Mouse (Mus musculus) lung, adult 2 months (tissue): Measurements from ENCODE around the gene Ryr3. TPM values are rescaled to one million over a fixed set of nuclear protein-coding genes. Genes with fewer than 3 reads are reported as not detected.

Experiments used
- DNase-seq: peaks from one replicate; pipeline ENCODE4 v3.0.0; 2022
- H3K4me1 ChIP-seq: fragments of 200-500 bp; 2 replicates; pipeline ENCODE4 v1.6.1; 2011; ENCODE audit warnings: low read length; ENCODE audit not compliant: control insufficient read depth, insufficient read depth
- H3K4me3 ChIP-seq: fragments of 200-500 bp; replicated peaks from 2 replicates; pipeline ENCODE3; 2011; ENCODE audit warnings: low read depth, mild to moderate bottlenecking, control low read depth, low read length; ENCODE audit errors: extremely low read depth
- CTCF ChIP-seq: fragments of 200-500 bp; IDR thresholded peaks from 2 replicates; pipeline ENCODE4 v1.5.1; 2011; ENCODE audit warnings: mild to moderate bottlenecking, low read length, control low read depth; ENCODE audit not compliant: insufficient read depth
- POLR2A ChIP-seq: fragments of 200-500 bp; IDR thresholded peaks from 2 replicates; pipeline ENCODE4 v1.6.1; 2011; ENCODE audit warnings: low read depth, mild to moderate bottlenecking, control low read depth, low read length, borderline replicate concordance; ENCODE audit errors: extremely low read depth
- WGBS: fragments of 180-500 bp; shearing (Covaris S2); methylation state at CpG from one replicate; pipeline ENCODE4 v1.1.7; 2018; 5-methylcytosine and 5-hydroxymethylcytosine counted together
- polyA plus RNA-seq: library from polyadenylated mRNA; depleted of rRNA; stranded (reverse); fragments of >200 nt; gene quantifications from 2 replicates; pipeline ENCODE4 v1.2.3, GENCODE M21; 2012

The Ryr3 gene
- polyA plus RNA-seq, 1 experiment = 0.79 TPM

- H3K4me1 ChIP-seq = no peaks in the 10 kb centered on the region
- no peak overlapping the region for H3K4me3 ChIP-seq
- 58% methylated on average over 1 of the region's 1 CpGs for WGBS
- TF ChIP-seq POLR2A (no peak), CTCF (no peak)
- DNase-seq = no peak
Observed at GRCm38 (mm10) chr2:112881376-112881775, 335.5 kb downstream of the Ryr3 start.

DNA sequence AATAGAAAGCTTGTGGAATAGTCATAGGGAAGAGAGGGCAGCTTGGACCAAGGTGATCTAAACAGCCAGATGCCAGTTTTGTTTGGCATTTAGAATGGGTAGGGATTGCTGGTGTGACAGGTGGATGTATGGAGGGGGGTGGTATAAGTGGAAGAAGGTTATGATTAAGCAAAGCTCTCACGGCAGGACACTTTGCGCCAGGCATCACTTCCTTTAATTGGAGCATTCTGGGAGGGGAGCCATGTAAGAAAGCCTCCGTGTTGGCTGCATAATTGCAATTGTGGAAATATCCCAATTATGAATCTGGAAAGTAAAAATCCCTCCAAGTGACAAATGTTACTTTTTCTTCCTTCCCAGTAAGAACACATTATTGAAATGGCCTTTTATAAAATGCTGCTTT, 339.5 kb downstream of the Ryr3 start:
- TF ChIP-seq CTCF (no peak), POLR2A (no peak)
- DNase-seq = no peak
- WGBS = 76% methylated on average over 3 of the region's 3 CpGs
- Histone ChIP-seq H3K4me1 (no peaks in the 10 kb centered on the region), H3K4me3 (no peak overlapping the region)

DNA sequence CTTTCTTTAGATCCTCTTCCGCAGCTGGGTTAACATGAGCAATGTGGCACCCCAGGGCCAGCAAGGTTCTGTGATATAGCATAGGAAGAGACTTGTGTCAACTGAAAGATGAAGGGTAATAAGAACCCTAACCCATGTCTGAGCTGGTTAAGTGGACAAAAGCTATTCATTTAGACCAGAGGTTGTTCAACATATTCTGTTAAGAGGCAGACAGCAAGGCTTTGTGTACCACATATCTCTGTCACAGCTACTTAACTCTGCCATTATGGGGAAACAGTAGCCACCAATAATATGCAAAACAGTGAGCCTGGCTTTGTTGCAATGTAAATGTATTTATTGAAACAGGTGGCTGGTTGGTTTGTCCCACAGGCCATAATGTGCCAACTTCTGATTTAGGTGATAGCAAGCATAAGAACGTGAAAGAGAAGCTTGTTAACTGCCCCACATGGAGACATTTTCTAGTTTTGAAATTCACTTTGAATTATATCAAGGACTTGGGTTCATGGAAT, 350.8 kb downstream of the Ryr3 start:
- WGBS = 81% methylated on average over 2 of the region's 2 CpGs
- TF ChIP-seq POLR2A (no peak), CTCF (no peak)
- Histone ChIP-seq H3K4me3 (no peak overlapping the region), H3K4me1 (no peaks in the 10 kb centered on the region)
- no peak for DNase-seq

DNA sequence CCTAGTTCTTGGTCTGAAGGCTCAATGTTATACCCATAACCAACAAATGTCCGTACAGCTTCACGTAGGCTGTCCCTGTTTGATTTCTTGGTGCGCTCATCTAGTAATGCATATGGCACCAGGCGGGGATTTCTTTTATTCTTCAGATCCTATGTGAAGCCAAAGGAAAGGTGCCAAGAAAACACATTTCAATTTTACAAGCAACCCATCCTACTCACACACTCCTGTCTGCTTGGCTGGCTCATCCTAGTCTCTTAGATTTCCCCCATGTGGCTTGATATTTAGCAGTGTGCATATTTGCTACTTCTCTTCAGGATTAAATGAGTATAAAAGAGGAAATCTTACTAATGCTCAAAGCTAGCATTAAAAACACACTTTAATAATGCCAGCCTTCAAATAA, 355.1 kb downstream of the Ryr3 start:
- no peaks in the 10 kb centered on the region for H3K4me1 ChIP-seq
- WGBS = 96% methylated on average over 4 of the region's 4 CpGs
- TF ChIP-seq POLR2A (no peak), CTCF (no peak)
- no peak for DNase-seq
- no peak overlapping the region for H3K4me3 ChIP-seq

DNA sequence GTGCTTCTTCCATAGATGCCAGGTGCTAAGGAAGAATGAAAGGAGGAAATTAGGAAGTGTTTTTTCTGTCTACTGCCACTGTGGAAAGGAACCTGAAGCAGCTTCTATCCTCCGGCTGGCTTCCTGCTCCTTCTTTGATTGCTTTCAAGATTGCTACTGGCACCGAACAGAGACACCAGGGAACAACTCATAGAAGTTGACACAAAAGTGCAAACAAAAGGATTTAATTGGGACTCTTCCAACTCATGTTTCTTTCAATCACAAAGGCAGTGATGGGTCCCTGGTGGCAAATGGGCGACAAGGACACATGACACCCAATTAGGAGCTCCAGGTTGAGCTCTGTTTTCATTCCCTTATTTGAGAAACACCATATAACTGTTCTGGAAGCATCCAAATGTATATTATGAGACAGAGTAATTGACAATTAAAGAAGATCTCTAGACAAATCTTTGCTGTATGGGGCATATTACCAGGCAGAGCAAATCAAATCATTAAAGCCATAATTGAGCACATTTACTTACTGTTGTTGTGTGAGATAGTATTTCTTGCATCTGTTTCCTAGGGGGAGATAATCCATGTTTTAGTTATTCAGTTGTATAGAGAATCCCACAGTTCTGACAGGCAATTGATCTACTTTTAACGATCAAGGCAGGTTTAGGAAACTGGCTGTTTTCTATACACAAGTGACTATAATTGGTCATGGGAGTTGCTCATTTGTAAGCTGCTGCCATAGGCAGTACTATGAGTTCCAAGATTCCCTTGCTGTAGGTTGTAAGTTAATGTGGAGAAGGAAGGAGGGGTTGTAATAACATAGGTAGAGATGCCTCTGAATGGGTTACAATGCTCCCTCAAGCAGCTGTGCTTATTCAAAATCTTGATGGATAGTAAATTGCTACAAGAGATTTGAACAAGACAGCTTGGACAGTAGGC, 371.0 kb downstream of the Ryr3 start:
- Histone ChIP-seq H3K4me1 (no peaks in the 10 kb centered on the region), H3K4me3 (no peak overlapping the region)
- TF ChIP-seq POLR2A = no peak
- no peak for DNase-seq
- 55% methylated on average over 4 of the region's 4 CpGs for WGBS

DNA sequence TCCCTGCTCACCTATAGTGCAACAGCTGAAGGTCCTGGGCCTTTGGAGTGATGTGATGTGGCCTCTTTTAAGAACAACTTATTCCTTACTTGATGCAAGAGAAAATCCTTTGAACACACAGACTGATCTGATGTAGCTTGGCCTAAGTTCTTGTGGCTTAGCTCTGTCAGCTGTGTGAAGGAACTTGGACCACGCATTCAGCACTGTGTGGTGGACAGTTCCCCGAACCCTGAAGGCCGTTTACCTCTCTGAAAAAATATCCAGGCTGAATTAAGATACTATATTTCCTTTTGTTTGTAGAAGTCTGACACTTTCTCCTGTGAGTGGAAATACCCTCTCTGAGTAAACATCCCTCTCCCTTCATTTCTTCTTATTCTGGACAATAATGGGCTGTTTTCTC, 374.0 kb downstream of the Ryr3 start:
- no peak overlapping the region for H3K4me3 ChIP-seq
- DNase-seq = no peak
- TF ChIP-seq POLR2A = no peak
- no peak for TF ChIP-seq CTCF
- 17% methylated on average over 3 of the region's 3 CpGs for WGBS
- H3K4me1 ChIP-seq = no peaks in the 10 kb centered on the region

GRCm38 (mm10) chr2:112831423-112832305, 385.2 kb downstream of the Ryr3 start:
- DNase-seq = no peak
- TF ChIP-seq CTCF (no peak), POLR2A (no peak)
- WGBS = 31% methylated on average over 4 of the region's 4 CpGs
- Histone ChIP-seq H3K4me1 (no peaks in the 10 kb centered on the region), H3K4me3 (no peak overlapping the region)

DNA sequence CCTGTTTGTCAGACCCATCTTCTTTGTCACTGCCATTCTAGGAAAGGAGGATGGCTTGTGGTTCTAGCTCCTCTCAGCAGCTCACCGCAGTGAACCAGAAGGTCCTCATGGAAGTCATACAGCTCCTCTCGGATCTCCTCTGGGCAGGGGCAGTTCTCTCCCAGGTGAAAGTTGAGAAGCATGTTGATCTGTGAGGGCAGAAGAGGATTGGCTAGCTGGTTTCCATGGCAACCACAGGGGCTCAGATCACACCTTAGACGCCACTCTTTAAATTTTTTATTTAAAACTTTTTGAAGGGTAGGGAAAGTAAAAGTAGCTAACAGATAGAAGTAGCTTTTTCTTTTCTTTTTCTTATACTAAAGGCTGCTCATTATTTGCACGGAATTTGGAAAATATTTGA, 390.3 kb downstream of the Ryr3 start:
- DNase-seq = no peak
- TF ChIP-seq POLR2A = no peak
- no peak for TF ChIP-seq CTCF
- 29% methylated on average over 4 of the region's 4 CpGs for WGBS
- no peaks in the 10 kb centered on the region for H3K4me1 ChIP-seq
- no peak overlapping the region for H3K4me3 ChIP-seq

DNA sequence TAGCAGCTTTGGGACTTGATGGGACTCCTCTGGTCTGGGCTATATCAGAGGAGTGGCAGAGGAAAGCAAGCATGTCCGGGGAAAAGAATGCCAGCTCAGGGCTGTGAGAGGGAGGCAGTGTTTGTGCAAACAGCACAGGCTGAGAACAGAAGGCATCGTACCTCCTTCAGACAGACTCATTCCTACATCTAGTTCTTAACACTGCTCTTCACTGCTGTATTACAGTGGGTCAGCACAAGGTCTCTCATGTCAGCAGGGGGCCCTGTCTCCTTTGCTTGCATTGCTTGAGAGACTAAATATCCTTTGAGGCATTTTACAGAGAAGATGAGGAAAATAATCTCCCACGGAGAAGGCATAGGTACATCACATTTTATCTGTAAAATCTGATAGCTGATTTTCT, 394.2 kb downstream of the Ryr3 start:
- no peak for DNase-seq
- H3K4me1 ChIP-seq = no peaks in the 10 kb centered on the region
- no peak for TF ChIP-seq POLR2A
- no peak for TF ChIP-seq CTCF
- 35% methylated on average over 3 of the region's 3 CpGs for WGBS
- no peak overlapping the region for H3K4me3 ChIP-seq
